Mouse (Mus musculus): ENCODE data around the gene Msrb3. TPM values are rescaled to one million over a fixed set of nuclear protein-coding genes. Genes with fewer than 3 reads are reported as not detected.

Gene Msrb3
- total and polyA plus RNA-seq, 3 experiments, result not detected

DNA sequence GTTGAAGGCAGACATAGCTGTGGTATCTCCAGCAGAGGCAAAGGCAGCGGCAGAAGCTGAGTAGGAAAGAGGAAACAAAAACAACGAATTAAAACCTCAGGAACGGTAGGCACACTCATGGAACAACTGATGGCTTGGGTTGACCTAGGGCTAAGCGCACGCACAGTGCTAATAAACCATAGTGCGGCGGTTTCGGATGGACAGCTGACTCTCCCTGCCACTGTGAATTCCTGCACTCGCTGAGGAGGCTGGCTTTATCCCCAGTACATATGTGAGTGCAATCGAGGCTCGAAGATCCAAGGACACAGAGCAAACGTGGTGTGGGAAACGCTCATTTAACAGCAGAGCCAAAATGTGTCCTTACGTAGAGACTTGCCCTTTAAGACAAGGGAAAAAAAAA lies 27.8 kb downstream of the Msrb3 start:
- Histone ChIP-seq H3K27me3 (replicated peaks) (no peaks in the 10 kb centered on the region), H3K36me3 (replicated peaks in 1 of 2; ENCODE audit: control insufficient read depth in 1 of 2, insufficient read depth in 1 of 2, low read length in 1 of 2) (no peaks in the 10 kb centered on the region), H3K9me3 (replicated peaks; ENCODE audit: low read length) (no peaks in the 10 kb centered on the region), H3K27ac (ENCODE audit: insufficient read depth, low read depth) (no peak overlapping the region), H3K4me3 (replicated peaks in 1 of 3; ENCODE audit: low read depth in 2 of 3, low read length in 2 of 3, poor library complexity in 1 of 3) (no peak overlapping the region), H3K79me2 (replicated peaks; ENCODE audit: control insufficient read depth, extremely low read depth, insufficient read depth, poor library complexity, severe bottlenecking) (no peaks in the 10 kb centered on the region), H3K4me2 (ENCODE audit: insufficient read depth, low read depth, poor library complexity, severe bottlenecking) (no peak overlapping the region), H3K9ac (ENCODE audit: insufficient read depth, low read depth) (no peak overlapping the region), H3K4me1 (ENCODE audit: control insufficient read depth in 1 of 2, insufficient read depth in 2 of 2) (no peaks in the 10 kb centered on the region)
- no peak for DNase-seq (ENCODE audit: extremely low read depth)
- dilution Hi-C loops (cut with MboI; ENCODE audit: extremely low pct_ligation_motif_present, extremely low pct_unique_long_range_greater_than_20kb, low sequenced_read_pairs), result no loop called here
- in situ Hi-C loops (cut with MboI; ENCODE audit: low pct_ligation_motif_present, low pct_unique_long_range_greater_than_20kb, low sequenced_read_pairs), result loop anchor here (25.0 kb wide), 1 partner anchor 609 kb away; no protein-coding TSS in a partner anchor
- TF ChIP-seq HCFC1 (IDR thresholded peaks at IDR 0.05; ENCODE audit: low read depth, low read length), result no peak
- no peak for TF ChIP-seq ZNF384 (IDR thresholded peaks at IDR 0.05; ENCODE audit: low read depth, low read length)
- no peak for TF ChIP-seq ZMIZ1 (IDR thresholded peaks at IDR 0.05; ENCODE audit: low read depth, low read length)
- TF ChIP-seq CHD1 (IDR thresholded peaks at IDR 0.05; ENCODE audit: low read depth, low read length), result no peak
- TF ChIP-seq ZKSCAN1 (IDR thresholded peaks at IDR 0.05; ENCODE audit: borderline replicate concordance, low read depth, low read length), result no peak
- no peak for TF ChIP-seq POLR2A (IDR thresholded peaks at IDR 0.05; ENCODE audit: low read depth, low read length)
- no peak for TF ChIP-seq IRF4 (IDR thresholded peaks at IDR 0.05; ENCODE audit: low read depth, low read length)
- no peak for TF ChIP-seq NELFE (IDR thresholded peaks at IDR 0.05; ENCODE audit: low read depth, low read length)
- no peak for TF ChIP-seq MYC (IDR thresholded peaks at IDR 0.05; ENCODE audit: low read depth, low read length)

DNA sequence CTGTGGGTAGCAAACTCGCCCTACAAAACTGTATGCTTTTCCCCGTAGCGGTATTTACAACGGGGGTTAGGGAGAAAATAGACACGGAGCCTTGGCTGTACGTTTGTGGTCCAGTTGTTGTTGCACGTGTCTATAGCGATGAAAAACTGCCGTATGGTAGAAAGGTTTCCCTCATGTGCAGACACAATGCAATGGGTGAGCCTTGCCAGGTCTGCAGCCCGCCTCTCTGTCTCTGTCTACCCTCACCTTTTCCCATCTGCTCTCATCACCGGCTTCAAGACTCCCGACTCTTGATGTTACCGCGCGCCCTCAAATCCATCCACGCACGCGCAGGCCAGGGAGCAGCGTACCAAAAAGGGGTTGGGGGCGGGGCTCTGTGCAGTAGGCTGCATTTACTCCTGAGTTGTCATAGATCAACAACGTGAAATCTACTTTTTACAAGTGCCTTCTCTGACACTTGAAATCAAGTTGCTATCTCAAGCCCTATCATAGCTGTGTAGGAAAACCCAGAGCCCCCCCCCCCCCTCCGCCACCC lies 29.6 kb downstream of the Msrb3 start:
- H3K27ac ChIP-seq (ENCODE audit: insufficient read depth, low read depth), result no peak overlapping the region
- H3K36me3 ChIP-seq (replicated peaks in 1 of 2; ENCODE audit: control insufficient read depth in 1 of 2, insufficient read depth in 1 of 2, low read length in 1 of 2), result no peaks in the 10 kb centered on the region
- no peaks in the 10 kb centered on the region for H3K4me1 ChIP-seq (ENCODE audit: control insufficient read depth in 1 of 2, insufficient read depth in 2 of 2)
- H3K9me3 ChIP-seq (replicated peaks; ENCODE audit: low read length), result no peaks in the 10 kb centered on the region
- no peak for DNase-seq (ENCODE audit: extremely low read depth)
- no peak overlapping the region for H3K9ac ChIP-seq (ENCODE audit: insufficient read depth, low read depth)
- in situ Hi-C loops (cut with MboI; ENCODE audit: low pct_ligation_motif_present, low pct_unique_long_range_greater_than_20kb, low sequenced_read_pairs), result loop anchor here (25.0 kb wide), 1 partner anchor 607 kb away; no protein-coding TSS in a partner anchor
- dilution Hi-C loops (cut with MboI; ENCODE audit: extremely low pct_ligation_motif_present, extremely low pct_unique_long_range_greater_than_20kb, low sequenced_read_pairs), result no loop called here
- no peaks in the 10 kb centered on the region for H3K79me2 ChIP-seq (replicated peaks; ENCODE audit: control insufficient read depth, extremely low read depth, insufficient read depth, poor library complexity, severe bottlenecking)
- H3K27me3 ChIP-seq (replicated peaks), result no peaks in the 10 kb centered on the region
- no peak overlapping the region for H3K4me3 ChIP-seq (replicated peaks in 1 of 3; ENCODE audit: low read depth in 2 of 3, low read length in 2 of 3, poor library complexity in 1 of 3)
- TF ChIP-seq TCF12 (IDR thresholded peaks at IDR 0.05; ENCODE audit: low read depth, low read length) (no peak), NELFE (IDR thresholded peaks at IDR 0.05; ENCODE audit: low read depth, low read length) (no peak), MXI1 (IDR thresholded peaks at IDR 0.05; ENCODE audit: low read depth, low read length) (no peak), CHD2 (IDR thresholded peaks at IDR 0.05; ENCODE audit: low read length) (no peak), ELF1 (IDR thresholded peaks at IDR 0.05; ENCODE audit: low read depth, low read length) (no peak), MAX (IDR thresholded peaks at IDR 0.05; ENCODE audit: low read length) (no peak), IRF4 (IDR thresholded peaks at IDR 0.05; ENCODE audit: low read depth, low read length) (no peak), ZMIZ1 (IDR thresholded peaks at IDR 0.05; ENCODE audit: low read depth, low read length) (no peak), MAFK (IDR thresholded peaks at IDR 0.05; ENCODE audit: insufficient replicate concordance, low read length) (no peak), RCOR1 (conservative IDR thresholded peaks at IDR 0.05; ENCODE audit: low read depth, low read length) (no peak), ETS1 (conservative IDR thresholded peaks at IDR 0.05; ENCODE audit: low read depth, low read length) (no peak)
- no peak overlapping the region for H3K4me2 ChIP-seq (ENCODE audit: insufficient read depth, low read depth, poor library complexity, severe bottlenecking)
